ENCODE assay signal across 28 mouse cellular contexts in genomic region chr9:119214601-119215000, GRCm38 (mm10). TPM values are rescaled to one million over a fixed set of nuclear protein-coding genes. Genes with fewer than 3 reads are reported as not detected.
"Had no signal": no experiment of that assay in that cellular context is flagged by ENCODE, and none has a peak within 500 bp of the region (broad histone marks: within the 10 kb centered on the region; RNA-seq: fewer than 3 reads in every experiment).

No protein-coding gene starts in this region.

- H3K27me3 ChIP-seq: limb, embryonic 12.5 days; limb, embryonic 15.5 days; liver, embryonic 12.5 days; liver, embryonic 15.5 days had no signal

- DNase-seq: left cerebral cortex, postnatal 4 days; lung, adult 2 months; lung, postnatal 14 days; lung, postnatal 4 days; midbrain, embryonic 14.5 days; thymus, adult 2 months; thymus, postnatal 14 days; thymus, postnatal 4 days had no signal

- H3K4me1 ChIP-seq: limb, embryonic 12.5 days; limb, embryonic 15.5 days; liver, embryonic 12.5 days; liver, embryonic 15.5 days had no signal

- H3K4me3 ChIP-seq: limb, embryonic 12.5 days; limb, embryonic 15.5 days; liver, embryonic 12.5 days; liver, embryonic 15.5 days had no signal

- H3K27ac ChIP-seq: kidney, postnatal 0 days; limb, embryonic 12.5 days; limb, embryonic 15.5 days; liver, embryonic 12.5 days; liver, embryonic 15.5 days; stomach, postnatal 0 days had no signal

- H3K36me3 ChIP-seq: limb, embryonic 15.5 days had no signal

RNA-seq across cellular contexts. Expression of gene Slc22a13, which starts 5.7 kb away (rescaled TPM):
- total RNA-seq: layer of hippocampus, adult 18-20 months; left cerebral cortex, postnatal 4 days; megakaryocyte progenitor cell, adult 5-6 weeks; megakaryocyte-erythroid progenitor cell, adult 5-6 weeks; midbrain, postnatal 0 days had no signal
- polyA plus RNA-seq: intestine, embryonic 14.5 days; limb, embryonic 12.5 days; limb, embryonic 15.5 days; liver, embryonic 12.5 days; liver, embryonic 15.5 days; lung, embryonic 16.5 days; midbrain, embryonic 11.5 days; neural tube, embryonic 11.5 days; neural tube, embryonic 14.5 days; stomach, embryonic 14.5 days; stomach, postnatal 0 days had no signal

RNA-seq across cellular contexts. Expression of gene Gm47289, which starts 55.6 kb away (rescaled TPM):
- total RNA-seq: layer of hippocampus, adult 18-20 months; layer of hippocampus, postnatal 14 days; left cerebral cortex, adult 8-10 months; left cerebral cortex, postnatal 14 days; left cerebral cortex, postnatal 4 days; megakaryocyte progenitor cell, adult 5-6 weeks; megakaryocyte-erythroid progenitor cell, adult 5-6 weeks; midbrain, postnatal 0 days had no signal
- polyA plus RNA-seq: intestine, embryonic 14.5 days; kidney, postnatal 0 days; limb, embryonic 12.5 days; limb, embryonic 15.5 days; liver, embryonic 12.5 days; liver, embryonic 15.5 days; lung, adult 2 months; lung, embryonic 16.5 days; midbrain, embryonic 11.5 days; midbrain, embryonic 14.5 days; midbrain, postnatal 0 days; neural tube, embryonic 11.5 days; neural tube, embryonic 14.5 days; small intestine, adult 2 months; stomach, embryonic 14.5 days; stomach, postnatal 0 days; thymus, adult 2 months had no signal

RNA-seq across cellular contexts. Expression of gene Acaa1b, which starts 57.7 kb away (rescaled TPM):
- total RNA-seq: megakaryocyte-erythroid progenitor cell, adult 5-6 weeks had no signal
